Mouse (Mus musculus): ENCODE measurements at regions not wholly inside any gene's neighbourhood (a gene's known extent, or its start where the extent isn't known, plus 50 kb on each side); places are given as distances from the start of the nearest gene placed in this dataset.

GRCm38 (mm10) chr16:87040366-87040765, 313.6 kb upstream of the N6amt1 start:
- Histone ChIP-seq H3K4me3 (ENCODE audit: low read depth, low read length) (no peak overlapping the region), H3K4me2 (ENCODE audit: low read length) (no peak overlapping the region), H3K9me3 (ENCODE audit: control insufficient read depth, low read length) (no peaks in the 10 kb centered on the region), H3K36me3 (ENCODE audit: control insufficient read depth, insufficient read depth, low read length) (no peaks in the 10 kb centered on the region), H3K27me3 (replicated peaks; ENCODE audit: control insufficient read depth, insufficient read depth, low read length) (no peaks in the 10 kb centered on the region), H3K4me1 (replicated peaks; ENCODE audit: control insufficient read depth, insufficient read depth, low read length) (no peaks in the 10 kb centered on the region; the same call in 1 of the 2 replicates), H3K27ac (ENCODE audit: low read depth) (no peak overlapping the region), H3K9ac (ENCODE audit: low read length) (no peak overlapping the region)
- ATAC-seq (replicated peaks; ENCODE audit: low FRiP score, low TSS enrichment, low read depth) (no peak), DNase-seq (ENCODE audit: low spot score) (no peak)
- WGBS, result 74% methylated on average over 4 of the region's 4 CpGs

- Histone ChIP-seq H3K9ac (ENCODE audit: low read length) (no peak overlapping the region), H3K9me3 (ENCODE audit: control insufficient read depth, low read length) (no peaks in the 10 kb centered on the region), H3K4me1 (replicated peaks; ENCODE audit: control insufficient read depth, insufficient read depth, low read length) (no peaks in the 10 kb centered on the region; the same call in 1 of the 2 replicates), H3K27ac (ENCODE audit: low read depth) (no peak overlapping the region), H3K27me3 (replicated peaks; ENCODE audit: control insufficient read depth, insufficient read depth, low read length) (no peaks in the 10 kb centered on the region), H3K4me3 (ENCODE audit: low read depth, low read length) (no peak overlapping the region), H3K4me2 (ENCODE audit: low read length) (no peak overlapping the region), H3K36me3 (ENCODE audit: control insufficient read depth, insufficient read depth, low read length) (no peaks in the 10 kb centered on the region)
- no peak for DNase-seq (ENCODE audit: low spot score)
- WGBS, result 85% methylated on average over 1 of the region's 1 CpGs
- ATAC-seq (replicated peaks; ENCODE audit: low FRiP score, low TSS enrichment, low read depth), result 0 out of 2 replicates have a peak, but pooled peaks have one; percentile 14
Observed at GRCm38 (mm10) chr16:87039861-87040260, 314.1 kb upstream of the N6amt1 start.

GRCm38 (mm10) chr16:87037061-87037460, 316.9 kb upstream of the N6amt1 start:
- H3K4me1 ChIP-seq (replicated peaks; ENCODE audit: control insufficient read depth, insufficient read depth, low read length), result no peaks in the 10 kb centered on the region
- H3K27me3 ChIP-seq (replicated peaks; ENCODE audit: control insufficient read depth, insufficient read depth, low read length), result no peaks in the 10 kb centered on the region
- no peak overlapping the region for H3K4me2 ChIP-seq (ENCODE audit: low read length)
- H3K36me3 ChIP-seq (ENCODE audit: control insufficient read depth, insufficient read depth, low read length), result no peaks in the 10 kb centered on the region
- no peaks in the 10 kb centered on the region for H3K9me3 ChIP-seq (ENCODE audit: control insufficient read depth, low read length)
- WGBS, result 75% methylated on average over 6 of the region's 6 CpGs
- ATAC-seq (replicated peaks; ENCODE audit: low FRiP score, low TSS enrichment, low read depth) (no peak), DNase-seq (ENCODE audit: low spot score) (no peak)
- no peak overlapping the region for H3K9ac ChIP-seq (ENCODE audit: low read length)
- no peak overlapping the region for H3K27ac ChIP-seq (ENCODE audit: low read depth)
- no peak overlapping the region for H3K4me3 ChIP-seq (ENCODE audit: low read depth, low read length)

GRCm38 (mm10) chr16:87031836-87032235, 322.1 kb upstream of the N6amt1 start:
- no peak for ATAC-seq (replicated peaks; ENCODE audit: low FRiP score, low TSS enrichment, low read depth)

GRCm38 (mm10) chr16:87028516-87029145, 325.4 kb upstream of the N6amt1 start:
- no peaks in the 10 kb centered on the region for H3K9me3 ChIP-seq (ENCODE audit: control insufficient read depth, low read length)
- H3K4me3 ChIP-seq (ENCODE audit: low read depth, low read length), result no peak overlapping the region
- no peak overlapping the region for H3K9ac ChIP-seq (ENCODE audit: low read length)
- no peak overlapping the region for H3K4me2 ChIP-seq (ENCODE audit: low read length)
- 78% methylated on average over 5 of the region's 5 CpGs for WGBS
- H3K27me3 ChIP-seq (replicated peaks; ENCODE audit: control insufficient read depth, insufficient read depth, low read length), result no peaks in the 10 kb centered on the region
- H3K27ac ChIP-seq (ENCODE audit: low read depth), result no peak overlapping the region
- ATAC-seq (replicated peaks; ENCODE audit: low FRiP score, low TSS enrichment, low read depth) (no peak), DNase-seq (ENCODE audit: low spot score) (no peak)
- H3K4me1 ChIP-seq (replicated peaks; ENCODE audit: control insufficient read depth, insufficient read depth, low read length), result no peaks in the 10 kb centered on the region
- H3K36me3 ChIP-seq (ENCODE audit: control insufficient read depth, insufficient read depth, low read length), result no peaks in the 10 kb centered on the region

More at GRCm38 (mm10) chr16:87031836-87032235, 322.1 kb upstream of the N6amt1 start:
- Histone ChIP-seq H3K9me3 (ENCODE audit: control insufficient read depth, low read length) (no peaks in the 10 kb centered on the region), H3K9ac (ENCODE audit: low read length) (no peak overlapping the region), H3K4me1 (replicated peaks; ENCODE audit: control insufficient read depth, insufficient read depth, low read length) (no peaks in the 10 kb centered on the region), H3K27me3 (replicated peaks; ENCODE audit: control insufficient read depth, insufficient read depth, low read length) (no peaks in the 10 kb centered on the region), H3K4me3 (ENCODE audit: low read depth, low read length) (no peak overlapping the region), H3K36me3 (ENCODE audit: control insufficient read depth, insufficient read depth, low read length) (no peaks in the 10 kb centered on the region), H3K4me2 (ENCODE audit: low read length) (no peak overlapping the region), H3K27ac (ENCODE audit: low read depth) (no peak overlapping the region)
- no peak for DNase-seq (ENCODE audit: low spot score)
- WGBS, result 63% methylated on average over 3 of the region's 3 CpGs

- no peaks in the 10 kb centered on the region for H3K9me3 ChIP-seq (ENCODE audit: control insufficient read depth, low read length)
- H3K9ac ChIP-seq (ENCODE audit: low read length), result no peak overlapping the region
- no peaks in the 10 kb centered on the region for H3K4me1 ChIP-seq (replicated peaks; ENCODE audit: control insufficient read depth, insufficient read depth, low read length)
- no peak overlapping the region for H3K4me2 ChIP-seq (ENCODE audit: low read length)
- no peaks in the 10 kb centered on the region for H3K36me3 ChIP-seq (ENCODE audit: control insufficient read depth, insufficient read depth, low read length)
- WGBS, result 82% methylated on average over 1 of the region's 1 CpGs
- H3K27ac ChIP-seq (ENCODE audit: low read depth), result no peak overlapping the region
- no peak overlapping the region for H3K4me3 ChIP-seq (ENCODE audit: low read depth, low read length)
- no peaks in the 10 kb centered on the region for H3K27me3 ChIP-seq (replicated peaks; ENCODE audit: control insufficient read depth, insufficient read depth, low read length)
- ATAC-seq (replicated peaks; ENCODE audit: low FRiP score, low TSS enrichment, low read depth) (no peak), DNase-seq (ENCODE audit: low spot score) (no peak)
Observed at GRCm38 (mm10) chr16:87027621-87028020, 326.4 kb upstream of the N6amt1 start.

- Histone ChIP-seq H3K27me3 (replicated peaks; ENCODE audit: control insufficient read depth, insufficient read depth, low read length) (no peaks in the 10 kb centered on the region), H3K4me3 (ENCODE audit: low read depth, low read length) (no peak overlapping the region), H3K36me3 (ENCODE audit: control insufficient read depth, insufficient read depth, low read length) (no peaks in the 10 kb centered on the region), H3K27ac (ENCODE audit: low read depth) (no peak overlapping the region), H3K4me1 (replicated peaks; ENCODE audit: control insufficient read depth, insufficient read depth, low read length) (0 out of 2 replicates have a peak, but pooled peaks cover 2% of the 10 kb centered on the region), H3K9me3 (ENCODE audit: control insufficient read depth, low read length) (peaks cover 2% of the 10 kb centered on the region; the same call in 1 of the 2 replicates), H3K4me2 (ENCODE audit: low read length) (no peak overlapping the region), H3K9ac (ENCODE audit: low read length) (no peak overlapping the region)
- 87% methylated on average over 4 of the region's 4 CpGs for WGBS
- ATAC-seq (replicated peaks; ENCODE audit: low FRiP score, low TSS enrichment, low read depth) (no peak), DNase-seq (ENCODE audit: low spot score) (no peak)
Observed at GRCm38 (mm10) chr16:87022041-87022440, 331.9 kb upstream of the N6amt1 start.

- ATAC-seq (replicated peaks; ENCODE audit: low FRiP score, low TSS enrichment, low read depth), result no peak
Observed at GRCm38 (mm10) chr16:87017107-87017670, 336.8 kb upstream of the N6amt1 start.

GRCm38 (mm10) chr16:87001579-87001978, 352.4 kb upstream of the N6amt1 start:
- no peaks in the 10 kb centered on the region for H3K4me1 ChIP-seq (replicated peaks; ENCODE audit: control insufficient read depth, insufficient read depth, low read length)
- no peaks in the 10 kb centered on the region for H3K36me3 ChIP-seq (ENCODE audit: control insufficient read depth, insufficient read depth, low read length)
- no peak overlapping the region for H3K9ac ChIP-seq (ENCODE audit: low read length)
- no peaks in the 10 kb centered on the region for H3K27me3 ChIP-seq (replicated peaks; ENCODE audit: control insufficient read depth, insufficient read depth, low read length)
- no peak overlapping the region for H3K27ac ChIP-seq (ENCODE audit: low read depth)
- H3K4me3 ChIP-seq (ENCODE audit: low read depth, low read length), result no peak overlapping the region
- ATAC-seq (replicated peaks; ENCODE audit: low FRiP score, low TSS enrichment, low read depth) (no peak), DNase-seq (ENCODE audit: low spot score) (no peak)
- H3K4me2 ChIP-seq (ENCODE audit: low read length), result no peak overlapping the region
- 59% methylated on average over 3 of the region's 3 CpGs for WGBS
- no peaks in the 10 kb centered on the region for H3K9me3 ChIP-seq (ENCODE audit: control insufficient read depth, low read length)

More at GRCm38 (mm10) chr16:87017107-87017670, 336.8 kb upstream of the N6amt1 start:
- Histone ChIP-seq H3K27me3 (replicated peaks; ENCODE audit: control insufficient read depth, insufficient read depth, low read length) (no peaks in the 10 kb centered on the region), H3K9me3 (ENCODE audit: control insufficient read depth, low read length) (peaks cover 2% of the 10 kb centered on the region; the same call in 1 of the 2 replicates), H3K4me2 (ENCODE audit: low read length) (no peak overlapping the region), H3K9ac (ENCODE audit: low read length) (no peak overlapping the region), H3K4me1 (replicated peaks; ENCODE audit: control insufficient read depth, insufficient read depth, low read length) (0 out of 2 replicates have a peak, but pooled peaks cover 8% of the 10 kb centered on the region), H3K36me3 (ENCODE audit: control insufficient read depth, insufficient read depth, low read length) (no peaks in the 10 kb centered on the region), H3K4me3 (ENCODE audit: low read depth, low read length) (no peak overlapping the region), H3K27ac (ENCODE audit: low read depth) (peak overlapping the region; percentile 5)
- 55% methylated on average over 7 of the region's 7 CpGs for WGBS
- DNase-seq (ENCODE audit: low spot score), result no peak

Measured in intestine, embryonic 14.5 days (tissue).